Mouse (Mus musculus) lung, embryonic 16.5 days (tissue): ENCODE data around the gene Fnbp1. TPM values are rescaled to one million over a fixed set of nuclear protein-coding genes. Genes with fewer than 3 reads are reported as not detected.

Source experiments
- ATAC-seq: fragments of 200-750 bp; cut with Nextera tagmentation; 2 replicates; pipeline ENCODE4 v1.8.0; 2017; ENCODE audit warnings: low read depth, mild to moderate bottlenecking, moderate library complexity
- H3K27ac ChIP-seq: fragments of 300-500 bp; sonication (generic); 2 replicates; pipeline ENCODE4 v1.5.1; 2014; ENCODE audit warnings: mild to moderate bottlenecking, control low read depth, low read length
- H3K27me3 ChIP-seq: fragments of 300-500 bp; sonication (generic); 2 replicates; pipeline ENCODE4 v1.6.1; 2014; ENCODE audit warnings: low read depth, low read length, mixed read lengths; ENCODE audit not compliant: control insufficient read depth, insufficient read depth
- H3K36me3 ChIP-seq: fragments of 300-500 bp; sonication (generic); 2 replicates; pipeline ENCODE4 v1.6.1; 2014; ENCODE audit warnings: low read length; ENCODE audit not compliant: control insufficient read depth, insufficient read depth
- H3K4me1 ChIP-seq: fragments of 300-500 bp; sonication (generic); replicated peaks from 2 replicates; pipeline ENCODE4 v1.6.1; 2014; ENCODE audit warnings: low read length, mixed read lengths; ENCODE audit not compliant: control insufficient read depth, insufficient read depth
- H3K4me2 ChIP-seq: fragments of 300-500 bp; sonication (generic); 2 replicates; pipeline ENCODE4 v1.6.1; 2014; ENCODE audit warnings: low read depth, low read length, control low read depth
- H3K4me3 ChIP-seq: fragments of 300-500 bp; sonication (generic); 2 replicates; pipeline ENCODE4 v1.5.1; 2014; ENCODE audit warnings: mild to moderate bottlenecking, low read length, control low read depth
- H3K9ac ChIP-seq: fragments of 300-500 bp; sonication (generic); 2 replicates; pipeline ENCODE4 v1.6.1; 2014; ENCODE audit warnings: low read length, control low read depth
- H3K9me3 ChIP-seq: fragments of 300-500 bp; sonication (generic); 2 replicates; pipeline ENCODE4 v1.6.1; 2016; ENCODE audit warnings: low read length; ENCODE audit not compliant: control insufficient read depth
- WGBS: fragments of 180-500 bp; shearing (Covaris S2); extraction: QIAGEN DNeasy Blood & Tissue Kit; methylation state at CpG from one replicate; pipeline ENCODE4 v1.1.7; 2014; 5-methylcytosine and 5-hydroxymethylcytosine counted together
- polyA plus RNA-seq: library from polyadenylated mRNA; unstranded; fragments of >200 nt; fragmentation: Nextera tagmentation; extraction: Ambion mirVana; gene quantifications from 2 replicates; pipeline ENCODE4 v1.2.1, GENCODE M21; 2015

Gene Fnbp1
- polyA plus RNA-seq, 1 experiment from 2014 or later = 18.1 TPM

- no peak for ATAC-seq
- WGBS = 64% methylated on average over 3 of the region's 3 CpGs
- no peak overlapping the region for H3K9ac ChIP-seq
These were observed 116.3 kb downstream of the Fnbp1 start for GRCm38 (mm10) chr2:31025458-31025857.

GRCm38 (mm10) chr2:31024618-31025370 lies 117.0 kb downstream of the Fnbp1 start:
- WGBS = 25% methylated on average over 5 of the region's 5 CpGs
- no peaks in the 10 kb centered on the region for H3K4me1 ChIP-seq
- peak; percentile 45; the same call in 1 of the 2 replicates for ATAC-seq
- no peaks in the 10 kb centered on the region for H3K36me3 ChIP-seq
- H3K27ac ChIP-seq = no peak overlapping the region
- no peak overlapping the region for H3K9ac ChIP-seq
- no peaks in the 10 kb centered on the region for H3K9me3 ChIP-seq
- no peak overlapping the region for H3K4me2 ChIP-seq
- no peaks in the 10 kb centered on the region for H3K27me3 ChIP-seq
- H3K4me3 ChIP-seq = no peak overlapping the region

More at GRCm38 (mm10) chr2:31025458-31025857, 116.3 kb downstream of the Fnbp1 start:
- Histone ChIP-seq H3K27me3 (no peaks in the 10 kb centered on the region), H3K9me3 (no peaks in the 10 kb centered on the region), H3K36me3 (no peaks in the 10 kb centered on the region), H3K4me1 (no peaks in the 10 kb centered on the region), H3K4me3 (no peak overlapping the region), H3K4me2 (no peak overlapping the region), H3K27ac (no peak overlapping the region)

- ATAC-seq = no peak
- Histone ChIP-seq H3K36me3 (no peaks in the 10 kb centered on the region), H3K27me3 (no peaks in the 10 kb centered on the region), H3K4me1 (no peaks in the 10 kb centered on the region), H3K4me3 (no peak overlapping the region), H3K9ac (no peak overlapping the region), H3K9me3 (no peaks in the 10 kb centered on the region), H3K4me2 (no peak overlapping the region), H3K27ac (no peak overlapping the region)
- 72% methylated on average over 5 of the region's 5 CpGs for WGBS
These were observed 117.9 kb downstream of the Fnbp1 start for GRCm38 (mm10) chr2:31023940-31024339.

- H3K27me3 ChIP-seq = no peaks in the 10 kb centered on the region
- ATAC-seq = no peak
- 73% methylated on average over 2 of the region's 2 CpGs for WGBS
- no peak overlapping the region for H3K9ac ChIP-seq
- peaks cover 2% of the 10 kb centered on the region; the same call in 1 of the 2 replicates for H3K36me3 ChIP-seq
- H3K9me3 ChIP-seq = no peaks in the 10 kb centered on the region
- H3K27ac ChIP-seq = no peak overlapping the region
- no peak overlapping the region for H3K4me3 ChIP-seq
- H3K4me2 ChIP-seq = no peak overlapping the region
- no peaks in the 10 kb centered on the region for H3K4me1 ChIP-seq
These were observed 121.6 kb downstream of the Fnbp1 start for GRCm38 (mm10) chr2:31020202-31020601.

- Histone ChIP-seq H3K4me1 (no peaks in the 10 kb centered on the region), H3K4me3 (no peak overlapping the region), H3K27ac (no peak overlapping the region), H3K4me2 (no peak overlapping the region), H3K27me3 (no peaks in the 10 kb centered on the region), H3K9ac (no peak overlapping the region), H3K9me3 (no peaks in the 10 kb centered on the region), H3K36me3 (peaks cover 2% of the 10 kb centered on the region; the same call in 1 of the 2 replicates)
- ATAC-seq = no peak
- 68% methylated on average over 8 of the region's 8 CpGs for WGBS
These were observed 122.8 kb downstream of the Fnbp1 start for GRCm38 (mm10) chr2:31019011-31019410.

GRCm38 (mm10) chr2:31018519-31018918 lies 123.3 kb downstream of the Fnbp1 start:
- 76% methylated on average over 8 of the region's 8 CpGs for WGBS
- peaks cover 2% of the 10 kb centered on the region; the same call in 1 of the 2 replicates for H3K36me3 ChIP-seq
- H3K4me1 ChIP-seq = no peaks in the 10 kb centered on the region
- no peak overlapping the region for H3K4me3 ChIP-seq
- no peak overlapping the region for H3K9ac ChIP-seq
- ATAC-seq = no peak
- no peak overlapping the region for H3K27ac ChIP-seq
- no peaks in the 10 kb centered on the region for H3K27me3 ChIP-seq
- no peaks in the 10 kb centered on the region for H3K9me3 ChIP-seq
- H3K4me2 ChIP-seq = no peak overlapping the region

- Histone ChIP-seq H3K27me3 (no peaks in the 10 kb centered on the region), H3K27ac (no peak overlapping the region), H3K9me3 (no peaks in the 10 kb centered on the region), H3K4me2 (no peak overlapping the region), H3K4me1 (no peaks in the 10 kb centered on the region), H3K9ac (no peak overlapping the region), H3K4me3 (no peak overlapping the region), H3K36me3 (peaks cover 2% of the 10 kb centered on the region; the same call in 1 of the 2 replicates)
- no peak for ATAC-seq
- WGBS = 91% methylated on average over 18 of the region's 18 CpGs
These were observed 124.0 kb downstream of the Fnbp1 start for GRCm38 (mm10) chr2:31017625-31018317.

- WGBS = 66% methylated on average over 14 of the region's 14 CpGs
- no peaks in the 10 kb centered on the region for H3K9me3 ChIP-seq
- no peak for ATAC-seq
- no peak overlapping the region for H3K4me3 ChIP-seq
- no peak overlapping the region for H3K4me2 ChIP-seq
- H3K9ac ChIP-seq = no peak overlapping the region
- H3K36me3 ChIP-seq = peaks cover 2% of the 10 kb centered on the region; the same call in 1 of the 2 replicates
- H3K27ac ChIP-seq = no peak overlapping the region
- H3K4me1 ChIP-seq = no peaks in the 10 kb centered on the region
- no peaks in the 10 kb centered on the region for H3K27me3 ChIP-seq
These were observed 128.3 kb downstream of the Fnbp1 start for GRCm38 (mm10) chr2:31013371-31014120.

GRCm38 (mm10) chr2:31007208-31007607 lies 134.6 kb downstream of the Fnbp1 start:
- H3K9ac ChIP-seq = no peak overlapping the region
- WGBS = 60% methylated on average over 5 of the region's 5 CpGs
- no peaks in the 10 kb centered on the region for H3K9me3 ChIP-seq
- no peaks in the 10 kb centered on the region; the same call in 1 of the 2 replicates for H3K36me3 ChIP-seq
- no peak for ATAC-seq
- H3K4me3 ChIP-seq = no peak overlapping the region
- H3K4me2 ChIP-seq = no peak overlapping the region
- H3K27ac ChIP-seq = no peak overlapping the region
- no peaks in the 10 kb centered on the region for H3K27me3 ChIP-seq
- peaks cover 3% of the 10 kb centered on the region; the same call in 1 of the 2 replicates for H3K4me1 ChIP-seq
